Mouse (Mus musculus) C2C12 (cell line): ENCODE data around the gene Gm10491.

ENCODE experiments used
- CTCF ChIP-seq: IDR thresholded peaks from one replicate; pipeline ENCODE4 v1.5.1; 2011; ENCODE audit not compliant: control insufficient read depth, insufficient read depth, insufficient read length
- FOSL1 ChIP-seq: IDR thresholded peaks from one replicate; pipeline ENCODE4 v1.8.0; 2011; ENCODE audit warnings: mild to moderate bottlenecking, low read length; ENCODE audit not compliant: poor library complexity, insufficient read depth, severe bottlenecking
- MYOD1 ChIP-seq: IDR thresholded peaks from one replicate; pipeline ENCODE4 v1.6.1; 2011; ENCODE audit warnings: low read depth; ENCODE audit not compliant: control insufficient read depth, insufficient read length
- USF1 ChIP-seq: IDR thresholded peaks from one replicate; pipeline ENCODE4 v1.6.1; 2011; ENCODE audit warnings: low read depth, mild to moderate bottlenecking, control low read depth, moderate library complexity

- TF ChIP-seq USF1 (no peak), CTCF (no peak), FOSL1 (no peak), MYOD1 (no peak)
Observed at GRCm38 (mm10) chrX:7878007-7878419, 29.6 kb downstream of the Gm10491 start, which contains the start of gene Pim2.
